Mouse (Mus musculus) embryonic facial prominence, embryonic 10.5 days (tissue): Measurements from ENCODE around the gene Ces2e. TPM values are rescaled to one million over a fixed set of nuclear protein-coding genes. Genes with fewer than 3 reads are reported as not detected.
"Not testable (repeated sequence)": the region's sequence is repeated elsewhere in the genome, so short reads cannot be mapped to it uniquely, and the experiment has no call there.

Experiments
- DNase-seq: peaks from one replicate; pipeline ENCODE4 v3.0.0-alpha.2; 2017; ENCODE audit warnings: low spot score
- H3K27ac ChIP-seq: fragments of 300-500 bp; sonication (generic); replicated peaks from 2 replicates; pipeline ENCODE4 v1.5.1; 2016; ENCODE audit warnings: mild to moderate bottlenecking
- H3K27me3 ChIP-seq: fragments of 300-500 bp; sonication (generic); replicated peaks from 2 replicates; pipeline ENCODE4 v1.6.1; 2016; ENCODE audit warnings: low read depth, mild to moderate bottlenecking; ENCODE audit not compliant: poor library complexity, severe bottlenecking
- H3K36me3 ChIP-seq: fragments of 300-500 bp; sonication (generic); replicated peaks from 2 replicates; pipeline ENCODE4 v1.6.1; 2016; ENCODE audit warnings: mild to moderate bottlenecking, moderate library complexity
- H3K4me1 ChIP-seq: fragments of 300-500 bp; sonication (generic); 2 replicates; pipeline ENCODE4 v1.6.1; 2016
- H3K4me3 ChIP-seq: fragments of 300-500 bp; sonication (generic); 2 replicates; pipeline ENCODE4 v1.5.1; 2016; ENCODE audit warnings: mild to moderate bottlenecking, moderate library complexity
- H3K9me3 ChIP-seq: fragments of 300-500 bp; sonication (generic); 2 replicates; pipeline ENCODE4 v1.6.1; 2016; ENCODE audit warnings: mild to moderate bottlenecking
- WGBS: fragments of 180-500 bp; shearing (Covaris S2); methylation state at CpG from one replicate; pipeline ENCODE4 v1.1.7; 2016; 5-methylcytosine and 5-hydroxymethylcytosine counted together
- polyA plus RNA-seq: library from polyadenylated mRNA; unstranded; fragments of >200 nt; fragmentation: Nextera tagmentation; extraction: Ambion mirVana; gene quantifications from 2 replicates; pipeline ENCODE4 v1.2.1, GENCODE M21; 2016

Gene Ces2e
- polyA plus RNA-seq: not detected in 2 replicates

- no peak within 1 kb of the TSS for H3K4me3 ChIP-seq
- no peaks in the 10 kb centered on the region for H3K4me1 ChIP-seq
- no peak for DNase-seq
- H3K36me3 ChIP-seq: no peaks in the 10 kb centered on the region
- no peaks in the 10 kb centered on the region for H3K27me3 ChIP-seq
- no peak within 1 kb of the TSS for H3K27ac ChIP-seq
- 81% methylated on average over 5 of the region's 5 CpGs for WGBS
- no peaks in the 10 kb centered on the region for H3K9me3 ChIP-seq
Observed at GRCm38 (mm10) chr8:104925972-104926596, at the start of gene Ces2e. Gene Ces2e, plus strand, starts transcription at chr8:104926260.

GRCm38 (mm10) chr8:104886223-104886926, 39.7 kb upstream of the Ces2e start:
- not testable (repeated sequence) for H3K36me3 ChIP-seq, H3K4me1 ChIP-seq, H3K27me3 ChIP-seq, H3K4me3 ChIP-seq, H3K9me3 ChIP-seq, H3K27ac ChIP-seq, DNase-seq
- WGBS: no CpG with 5 or more reads among the region's 4 CpGs

GRCm38 (mm10) chr8:104901746-104902145, 24.3 kb upstream of the Ces2e start:
- H3K4me1 ChIP-seq: no peaks in the 10 kb centered on the region
- H3K36me3 ChIP-seq: no peaks in the 10 kb centered on the region
- 88% methylated on average over 2 of the region's 2 CpGs for WGBS
- DNase-seq: no peak
- no peaks in the 10 kb centered on the region for H3K27me3 ChIP-seq
- no peak overlapping the region for H3K4me3 ChIP-seq
- no peak overlapping the region for H3K27ac ChIP-seq
- no peaks in the 10 kb centered on the region for H3K9me3 ChIP-seq

- DNase-seq: no peak
- no peak overlapping the region for H3K27ac ChIP-seq
- no peaks in the 10 kb centered on the region for H3K36me3 ChIP-seq
- 55% methylated on average over 1 of the region's 1 CpGs for WGBS
- no peak overlapping the region for H3K4me3 ChIP-seq
- H3K9me3 ChIP-seq: 0 out of 2 replicates have a peak, but pooled peaks cover 3% of the 10 kb centered on the region
- no peaks in the 10 kb centered on the region for H3K4me1 ChIP-seq
- no peaks in the 10 kb centered on the region for H3K27me3 ChIP-seq
Observed at GRCm38 (mm10) chr8:104907111-104907510, 18.9 kb upstream of the Ces2e start.

GRCm38 (mm10) chr8:104909021-104909420, 17.0 kb upstream of the Ces2e start:
- not testable (repeated sequence) for H3K36me3 ChIP-seq, DNase-seq, H3K27me3 ChIP-seq, H3K4me3 ChIP-seq, H3K4me1 ChIP-seq, H3K9me3 ChIP-seq, H3K27ac ChIP-seq
- WGBS: 78% methylated on average over 1 of the region's 1 CpGs

GRCm38 (mm10) chr8:104909651-104910050, 16.4 kb upstream of the Ces2e start:
- H3K4me3 ChIP-seq, H3K36me3 ChIP-seq, H3K27me3 ChIP-seq, H3K27ac ChIP-seq, H3K4me1 ChIP-seq, H3K9me3 ChIP-seq, DNase-seq: not testable (repeated sequence)
- WGBS: 90% methylated on average over 10 of the region's 10 CpGs

GRCm38 (mm10) chr8:104927301-104927700, 1.2 kb downstream of the Ces2e start:
- H3K9me3 ChIP-seq: no peaks in the 10 kb centered on the region
- H3K27ac ChIP-seq: no peak overlapping the region
- H3K4me1 ChIP-seq: no peaks in the 10 kb centered on the region
- DNase-seq: no peak
- no peak overlapping the region for H3K4me3 ChIP-seq
- 84% methylated on average over 3 of the region's 3 CpGs for WGBS
- no peaks in the 10 kb centered on the region for H3K27me3 ChIP-seq
- no peaks in the 10 kb centered on the region for H3K36me3 ChIP-seq

GRCm38 (mm10) chr8:104944665-104945064, 18.6 kb downstream of the Ces2e start:
- Histone ChIP-seq H3K27me3 (no peaks in the 10 kb centered on the region), H3K27ac (no peak overlapping the region), H3K4me3 (no peak overlapping the region), H3K9me3 (no peaks in the 10 kb centered on the region), H3K4me1 (no peaks in the 10 kb centered on the region), H3K36me3 (no peaks in the 10 kb centered on the region)
- no peak for DNase-seq
- WGBS: 85% methylated on average over 2 of the region's 2 CpGs

GRCm38 (mm10) chr8:104947056-104947455, 21.0 kb downstream of the Ces2e start, which contains the start of gene Ces2f:
Gene Ces2f, plus strand, starts transcription at chr8:104947356.
- Histone ChIP-seq H3K4me3 (no peak within 1 kb of the TSS), H3K27me3 (no peaks in the 10 kb centered on the region), H3K9me3 (no peaks in the 10 kb centered on the region), H3K4me1 (no peaks in the 10 kb centered on the region), H3K36me3 (no peaks in the 10 kb centered on the region), H3K27ac (no peak within 1 kb of the TSS)
- DNase-seq: no peak
- 82% methylated on average over 4 of the region's 4 CpGs for WGBS

- no peaks in the 10 kb centered on the region for H3K9me3 ChIP-seq
- H3K4me3 ChIP-seq: no peak overlapping the region
- DNase-seq: no peak
- H3K36me3 ChIP-seq: no peaks in the 10 kb centered on the region
- no peak overlapping the region for H3K27ac ChIP-seq
- H3K27me3 ChIP-seq: no peaks in the 10 kb centered on the region
- WGBS: 86% methylated on average over 5 of the region's 5 CpGs
- no peaks in the 10 kb centered on the region for H3K4me1 ChIP-seq
Observed at GRCm38 (mm10) chr8:104949031-104949430, 23.0 kb downstream of the Ces2e start.

GRCm38 (mm10) chr8:104961537-104961961, 35.5 kb downstream of the Ces2e start, which contains the start of gene Ces2g:
Gene Ces2g, plus strand, starts transcription at chr8:104961718.
- H3K4me3 ChIP-seq: no peak within 1 kb of the TSS
- H3K4me1 ChIP-seq: no peaks in the 10 kb centered on the region
- no peak for DNase-seq
- H3K36me3 ChIP-seq: no peaks in the 10 kb centered on the region
- H3K27me3 ChIP-seq: no peaks in the 10 kb centered on the region
- H3K27ac ChIP-seq: no peak within 1 kb of the TSS
- no peaks in the 10 kb centered on the region for H3K9me3 ChIP-seq
- WGBS: 70% methylated on average over 5 of the region's 5 CpGs

GRCm38 (mm10) chr8:104962229-104962901, 36.3 kb downstream of the Ces2e start:
- H3K9me3 ChIP-seq: no peaks in the 10 kb centered on the region
- WGBS: 78% methylated on average over 8 of the region's 8 CpGs
- no peaks in the 10 kb centered on the region for H3K4me1 ChIP-seq
- H3K4me3 ChIP-seq: no peak overlapping the region
- DNase-seq: no peak
- H3K27me3 ChIP-seq: no peaks in the 10 kb centered on the region
- no peaks in the 10 kb centered on the region for H3K36me3 ChIP-seq
- H3K27ac ChIP-seq: no peak overlapping the region
